Mouse (Mus musculus): ENCODE data around the gene Epm2aip1. TPM values are rescaled to one million over a fixed set of nuclear protein-coding genes. Genes with fewer than 3 reads are reported as not detected.

Gene Epm2aip1
- total RNA-seq, 1 experiment: 9.6 TPM

DNA sequence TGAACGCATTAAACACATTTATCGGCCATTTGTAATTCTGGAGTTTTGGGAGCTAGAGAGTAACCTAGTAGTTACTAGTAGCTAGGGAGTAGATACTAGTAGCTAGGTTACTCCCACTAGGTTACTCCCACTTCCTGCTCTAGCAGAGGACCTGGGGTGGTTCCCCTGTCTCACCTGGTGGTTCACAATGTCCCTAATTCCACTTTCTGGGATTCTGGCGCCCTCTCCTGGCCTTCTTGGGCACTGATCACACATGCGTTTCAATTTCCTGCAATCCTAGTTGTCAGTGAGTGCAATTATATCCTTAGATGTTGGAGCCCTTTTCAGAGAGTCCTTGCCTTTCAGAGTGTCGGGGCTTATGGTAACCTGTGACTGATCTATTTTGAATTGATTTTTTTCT is 42.5 kb downstream of the Epm2aip1 start:
- peak; percentile 90 for TF ChIP-seq ZC3H11A (IDR thresholded peaks at IDR 0.05; ENCODE audit: borderline replicate concordance, low read depth, low read length)
- TF ChIP-seq ZNF384 (IDR thresholded peaks at IDR 0.05; ENCODE audit: low read depth, low read length): no peak
- peaks cover 0 to 2% of the 10 kb centered on the region in 2 experiments; a peak in 2 of 4 replicates for H3K4me1 ChIP-seq (ENCODE audit: control insufficient read depth in 2 of 2, insufficient read depth in 2 of 2, low read length in 2 of 2, poor library complexity in 1 of 2)
- H3K27ac ChIP-seq (ENCODE audit: insufficient read depth, low read depth, low read length, poor library complexity, severe bottlenecking): no peak overlapping the region
- H3K4me3 ChIP-seq (ENCODE audit: insufficient read depth in 1 of 2, low read depth in 1 of 2, low read length in 2 of 2, poor library complexity in 1 of 2, severe bottlenecking in 1 of 2): no peak overlapping the region
- no peaks in the 10 kb centered on the region for H3K36me3 ChIP-seq (ENCODE audit: control insufficient read depth, insufficient read depth, low read length, poor library complexity, severe bottlenecking)
- in situ Hi-C loops (cut with MboI; ENCODE audit: low sequenced_read_pairs in 2 of 2, unreplicated experiment in 2 of 2): no loop called here
- no peaks in the 10 kb centered on the region for H3K9me3 ChIP-seq (ENCODE audit: control insufficient read depth, insufficient read depth, low read depth, low read length)
- H3K9ac ChIP-seq (ENCODE audit: insufficient read depth, low read depth, low read length, poor library complexity, severe bottlenecking): no peak overlapping the region
- DNase-seq (ENCODE audit: low read depth, low spot score): peak; percentile 87

- TF ChIP-seq ZC3H11A (IDR thresholded peaks at IDR 0.05; ENCODE audit: borderline replicate concordance, low read depth, low read length) (no peak), MAFK (IDR thresholded peaks at IDR 0.05; ENCODE audit: insufficient read depth, low read depth, low read length) (no peak), ZNF384 (IDR thresholded peaks at IDR 0.05; ENCODE audit: low read depth, low read length) (no peak), CHD2 (IDR thresholded peaks at IDR 0.05; ENCODE audit: low read depth, low read length) (no peak), HCFC1 (IDR thresholded peaks at IDR 0.05; ENCODE audit: borderline replicate concordance, insufficient read depth, low read length) (no peak)
- H3K9me3 ChIP-seq (ENCODE audit: control insufficient read depth, insufficient read depth, low read depth, low read length): no peaks in the 10 kb centered on the region
Measured at GRCm38 (mm10) chr9:111320912-111321311, 49.2 kb downstream of the Epm2aip1 start.

DNA sequence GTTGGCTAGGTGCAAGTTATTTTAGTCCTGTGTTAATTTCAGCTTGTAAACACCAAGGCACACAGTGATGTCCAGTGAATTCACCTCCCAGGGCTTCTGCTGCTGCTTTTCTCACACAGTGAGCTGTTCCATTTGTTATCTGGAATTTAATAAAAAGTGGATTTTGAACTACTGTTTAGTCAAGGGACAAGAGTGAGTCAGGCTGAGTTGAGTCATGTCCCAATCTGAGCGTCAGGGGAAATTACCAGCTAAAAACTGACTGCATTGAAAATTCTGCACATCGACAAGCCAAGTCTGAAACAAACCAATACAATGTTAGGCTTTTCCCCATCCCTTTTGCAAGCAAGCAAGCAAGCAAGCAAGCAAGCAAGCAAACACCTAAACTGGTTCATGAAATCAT is 53.2 kb downstream of the Epm2aip1 start:
- TF ChIP-seq CHD2 (IDR thresholded peaks at IDR 0.05; ENCODE audit: low read depth, low read length): no peak
- TF ChIP-seq ZC3H11A (IDR thresholded peaks at IDR 0.05; ENCODE audit: borderline replicate concordance, low read depth, low read length): no peak
- no peak for TF ChIP-seq HCFC1 (IDR thresholded peaks at IDR 0.05; ENCODE audit: borderline replicate concordance, insufficient read depth, low read length)
- TF ChIP-seq ZNF384 (IDR thresholded peaks at IDR 0.05; ENCODE audit: low read depth, low read length): no peak
- TF ChIP-seq MAFK (IDR thresholded peaks at IDR 0.05; ENCODE audit: insufficient read depth, low read depth, low read length): no peak
- H3K27ac ChIP-seq (ENCODE audit: insufficient read depth, low read depth, low read length, poor library complexity, severe bottlenecking): no peak overlapping the region

More at GRCm38 (mm10) chr9:111320912-111321311, 49.2 kb downstream of the Epm2aip1 start:
- no peak for DNase-seq (ENCODE audit: low read depth, low spot score)
- Histone ChIP-seq H3K36me3 (ENCODE audit: control insufficient read depth, insufficient read depth, low read length, poor library complexity, severe bottlenecking) (no peaks in the 10 kb centered on the region), H3K4me3 (ENCODE audit: insufficient read depth in 1 of 2, low read depth in 1 of 2, low read length in 2 of 2, poor library complexity in 1 of 2, severe bottlenecking in 1 of 2) (no peak overlapping the region), H3K4me1 (ENCODE audit: control insufficient read depth in 2 of 2, insufficient read depth in 2 of 2, low read length in 2 of 2, poor library complexity in 1 of 2) (no peaks in the 10 kb centered on the region), H3K9ac (ENCODE audit: insufficient read depth, low read depth, low read length, poor library complexity, severe bottlenecking) (no peak overlapping the region), H3K27ac (ENCODE audit: insufficient read depth, low read depth, low read length, poor library complexity, severe bottlenecking) (no peak overlapping the region)
- in situ Hi-C loops (cut with MboI; ENCODE audit: low sequenced_read_pairs in 2 of 2, unreplicated experiment in 2 of 2): loop anchor here in 1 of 2 experiments (10.0 kb wide), 1 partner anchor 226 kb away; no protein-coding TSS in a partner anchor

More for the DNA sequence above, 53.2 kb downstream of the Epm2aip1 start:
- in situ Hi-C loops (cut with MboI; ENCODE audit: low sequenced_read_pairs in 2 of 2, unreplicated experiment in 2 of 2): loop anchor here in 1 of 2 experiments (10.0 kb wide), 1 partner anchor 230 kb away; no protein-coding TSS in a partner anchor
- no peaks in the 10 kb centered on the region for H3K4me1 ChIP-seq (ENCODE audit: control insufficient read depth in 2 of 2, insufficient read depth in 2 of 2, low read length in 2 of 2, poor library complexity in 1 of 2)
- no peak for DNase-seq (ENCODE audit: low read depth, low spot score)
- H3K9me3 ChIP-seq (ENCODE audit: control insufficient read depth, insufficient read depth, low read depth, low read length): no peaks in the 10 kb centered on the region
- H3K36me3 ChIP-seq (ENCODE audit: control insufficient read depth, insufficient read depth, low read length, poor library complexity, severe bottlenecking): no peaks in the 10 kb centered on the region
- H3K9ac ChIP-seq (ENCODE audit: insufficient read depth, low read depth, low read length, poor library complexity, severe bottlenecking): no peak overlapping the region
- no peak overlapping the region for H3K4me3 ChIP-seq (ENCODE audit: insufficient read depth in 1 of 2, low read depth in 1 of 2, low read length in 2 of 2, poor library complexity in 1 of 2, severe bottlenecking in 1 of 2)

Other genes starting within 250 kb of the Epm2aip1 start
- 0.26 and 0.40 TPM in 2 replicates for gene Ccrl2, start 214.4 kb upstream of the Epm2aip1 start, total RNA-seq (2012; rRNA removed)
- 25.5 and 33.0 TPM in 2 replicates for gene Lrrfip2, start 154.3 kb upstream of the Epm2aip1 start, total RNA-seq (2012; rRNA removed)
- gene Mlh1, start 138 bp upstream of the Epm2aip1 start, total RNA-seq (2012; rRNA removed): 27.8 and 35.0 TPM in 2 replicates
- gene Trank1, start 39.8 kb downstream of the Epm2aip1 start, total RNA-seq (2012; rRNA removed): 0.76 and 0.95 TPM in 2 replicates
- gene Dclk3, start 167.2 kb downstream of the Epm2aip1 start, total RNA-seq (2012; rRNA removed): 0.37 and 0.40 TPM in 2 replicates

Data from ES-E14 (cell line).